Mouse (Mus musculus): ENCODE data around the gene Emc10. TPM values are rescaled to one million over a fixed set of nuclear protein-coding genes. Genes with fewer than 3 reads are reported as not detected.
A peak's percentile ranks its signal among the peaks of the same experiment; 100 is the strongest.

Gene Emc10
- polyA plus RNA-seq, 1 experiment from 2014 or later, result 113 TPM

DNA sequence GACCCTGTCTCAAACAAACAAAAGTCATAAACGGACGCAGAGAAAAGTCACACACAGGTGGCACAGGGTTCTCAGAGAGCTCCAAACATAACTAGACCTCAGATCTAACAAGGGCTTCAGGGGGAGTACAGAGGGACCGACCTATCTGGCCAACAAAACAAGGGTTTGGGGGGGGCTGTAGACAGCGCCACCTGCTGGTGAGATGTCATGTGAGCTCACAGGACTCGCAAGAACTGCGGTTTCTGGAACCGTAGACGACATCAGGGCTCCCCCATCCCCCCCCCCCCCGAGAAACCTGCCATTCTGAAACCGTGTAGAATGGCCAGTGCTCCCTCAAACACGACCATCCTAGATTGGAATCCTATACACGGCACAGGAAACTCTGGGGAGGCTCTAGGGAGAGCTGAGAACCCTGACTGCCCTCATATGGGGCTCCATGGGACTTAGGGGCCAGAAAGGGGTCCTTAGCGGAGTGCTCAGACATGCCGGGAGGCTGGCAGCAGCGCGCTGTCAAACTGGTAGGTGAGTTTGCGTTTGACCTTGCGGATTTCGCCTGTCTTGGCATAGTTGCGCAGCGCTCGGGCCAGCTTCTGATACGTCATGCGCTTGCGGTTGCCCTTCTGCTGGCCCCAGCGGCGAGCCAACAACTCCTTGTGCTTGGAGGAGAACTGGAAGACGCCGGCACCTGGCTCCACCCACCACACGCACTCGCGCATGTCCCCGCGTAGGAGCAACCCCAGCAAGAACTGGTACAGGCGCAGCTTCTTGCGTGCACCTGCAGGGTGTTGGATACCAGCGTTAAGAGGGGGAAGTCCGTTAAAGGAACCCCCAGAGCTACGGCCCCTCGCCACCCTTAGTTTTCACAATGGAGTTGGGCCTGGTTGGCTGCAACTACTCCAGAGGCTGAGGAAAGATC is 31.4 kb upstream of the Emc10 start:
- Histone ChIP-seq H3K4me3 (ENCODE audit: low read depth, low read length) (peak overlapping the region; percentile 29), H3K27ac (ENCODE audit: low read length) (no peak overlapping the region), H3K27me3 (ENCODE audit: control insufficient read depth, insufficient read depth, low read length) (no peaks in the 10 kb centered on the region), H3K4me2 (replicated peaks; ENCODE audit: low read depth, low read length) (peak overlapping the region; percentile 74), H3K36me3 (ENCODE audit: control insufficient read depth, insufficient read depth, low read length) (no peaks in the 10 kb centered on the region), H3K9me3 (ENCODE audit: control insufficient read depth, low read depth, low read length) (no peaks in the 10 kb centered on the region), H3K4me1 (ENCODE audit: control insufficient read depth, insufficient read depth, low read length) (no peaks in the 10 kb centered on the region), H3K9ac (replicated peaks; ENCODE audit: low read depth, low read length) (0 out of 2 replicates have a peak overlapping the region, but pooled peaks have one; percentile 18)
- WGBS, result 5% methylated on average over 40 of the region's 40 CpGs
- peak; percentile 15; the same call in 1 of the 2 replicates for ATAC-seq (ENCODE audit: insufficient number of reproducible peaks, insufficient read depth, low FRiP score, low read depth)

DNA sequence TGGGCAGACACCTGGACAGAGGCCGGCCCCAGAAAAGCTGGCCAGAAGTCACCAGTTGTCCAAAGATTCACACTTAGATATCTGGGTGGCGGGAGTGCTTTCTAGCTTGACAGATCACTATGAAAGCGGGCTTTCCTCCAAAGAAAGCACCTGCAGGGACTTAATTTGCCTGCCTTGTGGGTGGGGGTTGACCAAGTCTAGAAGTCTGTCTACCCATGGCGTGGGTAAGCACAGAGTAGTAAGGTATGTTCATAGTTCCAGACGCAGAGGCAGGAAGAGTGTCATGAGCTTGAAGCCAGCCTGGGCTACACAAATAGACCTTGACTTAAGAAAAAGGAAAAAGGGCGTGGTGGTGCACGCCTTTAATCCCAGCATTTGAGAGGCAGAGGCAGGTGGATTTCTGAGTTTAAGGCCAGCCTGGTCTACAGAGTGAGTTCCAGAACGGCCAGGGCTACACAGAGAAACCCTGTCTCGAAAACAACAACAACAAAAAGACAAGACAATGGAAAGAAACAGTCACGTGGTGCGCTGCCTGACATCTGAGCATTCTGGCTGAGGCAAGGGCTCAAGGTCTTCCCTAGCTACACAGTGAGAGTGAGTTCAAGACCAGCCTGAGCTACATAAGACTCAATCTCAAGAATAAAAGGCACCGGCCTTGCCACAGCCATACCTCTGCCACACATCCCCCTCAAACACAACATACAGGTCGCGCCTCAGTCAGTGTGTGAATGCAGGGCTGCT is 30.3 kb upstream of the Emc10 start:
- WGBS, result 85% methylated on average over 14 of the region's 14 CpGs
- Histone ChIP-seq H3K36me3 (ENCODE audit: control insufficient read depth, insufficient read depth, low read length) (no peaks in the 10 kb centered on the region), H3K9ac (replicated peaks; ENCODE audit: low read depth, low read length) (no peak overlapping the region)

GRCm38 (mm10) chr7:44525126-44525832 is 28.9 kb upstream of the Emc10 start:
- no peak overlapping the region for H3K27ac ChIP-seq (ENCODE audit: low read length)

More for the DNA sequence above, 30.3 kb upstream of the Emc10 start:
- no peak overlapping the region for H3K27ac ChIP-seq (ENCODE audit: low read length)
- H3K4me1 ChIP-seq (ENCODE audit: control insufficient read depth, insufficient read depth, low read length), result no peaks in the 10 kb centered on the region
- no peak for ATAC-seq (ENCODE audit: insufficient number of reproducible peaks, insufficient read depth, low FRiP score, low read depth)
- H3K4me2 ChIP-seq (replicated peaks; ENCODE audit: low read depth, low read length), result no peak overlapping the region
- no peak overlapping the region for H3K4me3 ChIP-seq (ENCODE audit: low read depth, low read length)
- H3K27me3 ChIP-seq (ENCODE audit: control insufficient read depth, insufficient read depth, low read length), result no peaks in the 10 kb centered on the region
- no peaks in the 10 kb centered on the region for H3K9me3 ChIP-seq (ENCODE audit: control insufficient read depth, low read depth, low read length)

DNA sequence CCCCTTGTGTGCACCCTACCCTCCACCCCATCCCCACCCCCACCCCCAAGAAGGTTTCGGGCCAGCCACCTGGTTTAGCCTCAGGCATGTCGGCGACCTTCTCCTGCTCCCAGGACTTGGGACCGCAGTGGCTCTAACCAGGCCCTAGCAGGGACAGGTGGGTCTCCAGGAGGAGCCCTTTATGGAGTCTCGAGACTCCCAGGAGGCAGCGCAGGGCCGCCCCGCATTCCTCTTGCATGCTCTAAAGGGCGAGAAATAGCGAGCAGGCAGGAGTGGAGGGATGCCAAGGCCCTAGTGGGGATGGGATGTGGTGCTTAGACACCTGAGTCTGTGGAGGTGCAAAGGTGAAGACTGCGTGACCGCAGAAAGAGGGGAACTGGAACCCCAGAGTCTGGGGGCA is 28.2 kb upstream of the Emc10 start, which contains the start of gene Mybpc2:
Gene Mybpc2, minus strand, starts transcription at position 155 of the 400 bp plus-strand sequence.
- H3K27me3 ChIP-seq (ENCODE audit: control insufficient read depth, insufficient read depth, low read length), result no peaks in the 10 kb centered on the region
- H3K9ac ChIP-seq (replicated peaks; ENCODE audit: low read depth, low read length), result 0 out of 2 replicates have a peak within 1 kb of the TSS, but pooled peaks have one; percentile 6
- H3K27ac ChIP-seq (ENCODE audit: low read length), result no peak within 1 kb of the TSS
- H3K4me3 ChIP-seq (ENCODE audit: low read depth, low read length), result no peak within 1 kb of the TSS
- 33% methylated on average over 12 of the region's 12 CpGs for WGBS
- no peaks in the 10 kb centered on the region for H3K4me1 ChIP-seq (ENCODE audit: control insufficient read depth, insufficient read depth, low read length)
- H3K9me3 ChIP-seq (ENCODE audit: control insufficient read depth, low read depth, low read length), result no peaks in the 10 kb centered on the region
- H3K36me3 ChIP-seq (ENCODE audit: control insufficient read depth, insufficient read depth, low read length), result no peaks in the 10 kb centered on the region
- no peak for ATAC-seq (ENCODE audit: insufficient number of reproducible peaks, insufficient read depth, low FRiP score, low read depth)
- H3K4me2 ChIP-seq (replicated peaks; ENCODE audit: low read depth, low read length), result peak within 1 kb of the TSS; percentile 10; the same call in 1 of the 2 replicates

More at GRCm38 (mm10) chr7:44525126-44525832, 28.9 kb upstream of the Emc10 start:
- Histone ChIP-seq H3K4me2 (replicated peaks; ENCODE audit: low read depth, low read length) (peak overlapping the region; percentile 10; the same call in 1 of the 2 replicates), H3K9ac (replicated peaks; ENCODE audit: low read depth, low read length) (0 out of 2 replicates have a peak overlapping the region, but pooled peaks have one; percentile 6), H3K27me3 (ENCODE audit: control insufficient read depth, insufficient read depth, low read length) (no peaks in the 10 kb centered on the region), H3K4me3 (ENCODE audit: low read depth, low read length) (no peak overlapping the region), H3K9me3 (ENCODE audit: control insufficient read depth, low read depth, low read length) (no peaks in the 10 kb centered on the region), H3K36me3 (ENCODE audit: control insufficient read depth, insufficient read depth, low read length) (no peaks in the 10 kb centered on the region), H3K4me1 (ENCODE audit: control insufficient read depth, insufficient read depth, low read length) (no peaks in the 10 kb centered on the region)
- no peak for ATAC-seq (ENCODE audit: insufficient number of reproducible peaks, insufficient read depth, low FRiP score, low read depth)
- WGBS, result 14% methylated on average over 22 of the region's 22 CpGs

DNA sequence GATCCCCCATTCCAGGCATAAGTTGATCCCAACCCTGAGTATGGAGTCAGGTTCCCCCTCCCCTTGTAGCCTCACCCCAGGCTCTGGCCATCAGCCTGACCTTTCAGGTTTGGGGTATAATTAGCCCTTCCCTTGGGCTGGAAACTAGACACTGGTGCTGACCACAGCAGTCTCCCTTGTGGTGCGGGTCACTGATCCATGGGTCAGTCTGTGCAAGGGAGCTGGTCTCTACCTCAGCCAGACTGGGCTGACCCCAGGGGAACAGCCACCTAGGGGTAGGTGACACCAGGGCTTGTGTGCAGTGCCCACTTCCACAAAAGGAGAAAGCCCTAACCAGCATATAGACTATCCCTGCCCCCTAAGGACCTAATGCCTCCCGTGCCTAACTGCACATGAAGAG is 26.7 kb upstream of the Emc10 start:
- Histone ChIP-seq H3K36me3 (ENCODE audit: control insufficient read depth, insufficient read depth, low read length) (no peaks in the 10 kb centered on the region), H3K27ac (ENCODE audit: low read length) (no peak overlapping the region), H3K27me3 (ENCODE audit: control insufficient read depth, insufficient read depth, low read length) (no peaks in the 10 kb centered on the region), H3K4me2 (replicated peaks; ENCODE audit: low read depth, low read length) (no peak overlapping the region), H3K4me1 (ENCODE audit: control insufficient read depth, insufficient read depth, low read length) (no peaks in the 10 kb centered on the region), H3K9ac (replicated peaks; ENCODE audit: low read depth, low read length) (no peak overlapping the region), H3K9me3 (ENCODE audit: control insufficient read depth, low read depth, low read length) (no peaks in the 10 kb centered on the region), H3K4me3 (ENCODE audit: low read depth, low read length) (no peak overlapping the region)
- WGBS, result 81% methylated on average over 2 of the region's 2 CpGs
- no peak for ATAC-seq (ENCODE audit: insufficient number of reproducible peaks, insufficient read depth, low FRiP score, low read depth)

DNA sequence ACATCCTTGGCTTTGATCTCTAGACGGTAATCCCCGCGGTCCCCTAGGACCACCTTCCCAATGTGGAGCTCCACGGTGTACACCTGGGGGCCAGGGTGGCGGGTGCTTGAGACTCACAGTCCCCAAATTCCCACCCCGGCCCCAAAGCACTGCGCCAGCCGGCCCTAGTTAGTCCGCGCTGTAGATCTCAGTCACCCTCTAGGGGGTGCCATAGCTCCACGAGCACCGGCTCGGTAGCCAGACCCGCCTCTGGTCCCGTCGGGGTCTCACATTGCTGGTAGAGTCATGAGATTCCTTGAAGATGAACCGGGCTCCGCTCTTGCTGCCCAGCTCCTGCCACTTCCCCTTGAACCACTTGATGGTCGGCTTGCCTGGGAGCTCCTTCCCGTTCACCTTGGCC is 25.4 kb upstream of the Emc10 start:
- H3K36me3 ChIP-seq (ENCODE audit: control insufficient read depth, insufficient read depth, low read length), result no peaks in the 10 kb centered on the region
- 2% methylated on average over 20 of the region's 20 CpGs for WGBS
- ATAC-seq (ENCODE audit: insufficient number of reproducible peaks, insufficient read depth, low FRiP score, low read depth), result no peak
- H3K9ac ChIP-seq (replicated peaks; ENCODE audit: low read depth, low read length), result no peak overlapping the region
- H3K9me3 ChIP-seq (ENCODE audit: control insufficient read depth, low read depth, low read length), result no peaks in the 10 kb centered on the region
- no peak overlapping the region for H3K27ac ChIP-seq (ENCODE audit: low read length)
- peak overlapping the region; percentile 17; the same call in 1 of the 2 replicates for H3K4me2 ChIP-seq (replicated peaks; ENCODE audit: low read depth, low read length)
- no peaks in the 10 kb centered on the region for H3K27me3 ChIP-seq (ENCODE audit: control insufficient read depth, insufficient read depth, low read length)
- no peak overlapping the region for H3K4me3 ChIP-seq (ENCODE audit: low read depth, low read length)
- H3K4me1 ChIP-seq (ENCODE audit: control insufficient read depth, insufficient read depth, low read length), result no peaks in the 10 kb centered on the region

DNA sequence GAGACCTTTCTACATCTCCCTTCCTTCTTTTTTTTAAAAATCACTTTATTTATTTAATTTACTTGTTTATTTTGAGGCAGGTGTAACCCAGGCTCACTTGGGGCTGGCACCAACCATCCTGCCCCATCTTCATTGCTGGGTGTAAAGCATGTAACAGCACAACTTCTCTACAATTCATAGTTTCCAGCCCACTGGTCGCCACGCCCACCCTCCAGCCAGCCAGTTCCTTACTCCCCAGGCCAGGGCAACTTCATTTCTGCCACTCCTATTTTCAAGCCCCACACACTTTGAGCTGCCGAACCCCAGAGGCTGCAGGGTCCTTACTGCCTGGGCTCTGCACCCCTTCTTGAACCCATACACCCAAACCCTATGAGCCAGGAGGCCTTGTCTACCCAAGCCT is 24.7 kb upstream of the Emc10 start:
- Histone ChIP-seq H3K4me2 (replicated peaks; ENCODE audit: low read depth, low read length) (no peak overlapping the region), H3K36me3 (ENCODE audit: control insufficient read depth, insufficient read depth, low read length) (no peaks in the 10 kb centered on the region), H3K4me1 (ENCODE audit: control insufficient read depth, insufficient read depth, low read length) (no peaks in the 10 kb centered on the region), H3K9ac (replicated peaks; ENCODE audit: low read depth, low read length) (no peak overlapping the region), H3K27ac (ENCODE audit: low read length) (no peak overlapping the region), H3K27me3 (ENCODE audit: control insufficient read depth, insufficient read depth, low read length) (no peaks in the 10 kb centered on the region), H3K9me3 (ENCODE audit: control insufficient read depth, low read depth, low read length) (no peaks in the 10 kb centered on the region), H3K4me3 (ENCODE audit: low read depth, low read length) (no peak overlapping the region)
- ATAC-seq (ENCODE audit: insufficient number of reproducible peaks, insufficient read depth, low FRiP score, low read depth), result no peak
- WGBS, result 72% methylated on average over 3 of the region's 3 CpGs

Data from stomach, embryonic 14.5 days (tissue).